Mouse (Mus musculus) cerebellum, adult 2 months (tissue): ENCODE results near the gene Zfp580.

Experiments
- CTCF ChIP-seq: fragments of 200-500 bp; IDR thresholded peaks from 2 replicates; pipeline ENCODE4 v1.5.1; 2011; ENCODE audit warnings: low read depth, mild to moderate bottlenecking, control low read depth, low read length, moderate library complexity, borderline replicate concordance; ENCODE audit not compliant: insufficient read depth
- POLR2A ChIP-seq: fragments of 200-500 bp; IDR thresholded peaks from 2 replicates; pipeline ENCODE4 v1.6.1; 2011; ENCODE audit warnings: low read length, control low read depth, borderline replicate concordance; ENCODE audit not compliant: insufficient read depth

GRCm38 (mm10) chr7:5057804-5058203 lies 6.5 kb downstream of the Zfp580 start:
- TF ChIP-seq POLR2A, result no peak
- TF ChIP-seq CTCF, result no peak
